Mouse (Mus musculus) heart, postnatal 36 days (tissue): Measurements from ENCODE around the gene Gm18596. TPM values are rescaled to one million over a fixed set of nuclear protein-coding genes. Genes with fewer than 3 reads are reported as not detected.
"Not testable (repeated sequence)": the region's sequence is repeated elsewhere in the genome, so short reads cannot be mapped to it uniquely, and the experiment has no call there.

Experiments used
- DNase-seq, 2 experiments: peaks; one replicate each; pipeline ENCODE4 v3.0.0; 2021 to 2022
- intact Hi-C: fragments of 180-260 bp; cut with DNase I; formaldehyde crosslinking; loops from one replicate; pipeline ENCODE4 v1.15.1; 2025
- total RNA-seq, 2 experiments: library from RNA; stranded (reverse); gene quantifications; 2 replicates each; pipeline ENCODE4 v1.2.3; 2021

The Gm18596 gene
- not detected for total RNA-seq

- intact Hi-C loops = not testable (repeated sequence)
Observed at GRCm38 (mm10) chr10:77741924-77742688, at the start of gene Gm18596. TSS of gene Gm18596 (minus strand) at chr10:77742638.

GRCm38 (mm10) chr10:77788621-77789020, 46.2 kb upstream of the Gm18596 start:
- no peak for DNase-seq
- intact Hi-C loops = no loop called here

More at GRCm38 (mm10) chr10:77741924-77742688, at the start of gene Gm18596:
- DNase-seq = not testable (repeated sequence)

GRCm38 (mm10) chr10:77787876-77788275, 45.4 kb upstream of the Gm18596 start, which contains the start of gene Gm7137:
TSS of gene Gm7137 (minus strand) at chr10:77788200.
- intact Hi-C loops = not testable (repeated sequence)
- DNase-seq = peak; percentile 13 to 21

- intact Hi-C loops, DNase-seq: not testable (repeated sequence)
Observed at GRCm38 (mm10) chr10:77783396-77783795, 41.0 kb upstream of the Gm18596 start.

GRCm38 (mm10) chr10:77782442-77782841, 40.0 kb upstream of the Gm18596 start, which contains the start of gene Gm3250:
TSS of gene Gm3250 (minus strand) at chr10:77782542.
- DNase-seq, intact Hi-C loops: not testable (repeated sequence)

GRCm38 (mm10) chr10:77776844-77777243, 34.4 kb upstream of the Gm18596 start, which contains the start of gene Gm7138:
TSS of gene Gm7138 (minus strand) at chr10:77776944.
- intact Hi-C loops, DNase-seq: not testable (repeated sequence)

GRCm38 (mm10) chr10:77772142-77772541, 29.7 kb upstream of the Gm18596 start:
- intact Hi-C loops, DNase-seq: not testable (repeated sequence)

GRCm38 (mm10) chr10:77771225-77771624, 28.8 kb upstream of the Gm18596 start, which contains the start of gene Gm3238:
TSS of gene Gm3238 (minus strand) at chr10:77771325.
- intact Hi-C loops, DNase-seq: not testable (repeated sequence)

- no peak for DNase-seq
- intact Hi-C loops = no loop called here
Observed at GRCm38 (mm10) chr10:77769727-77770126, 27.3 kb upstream of the Gm18596 start.

GRCm38 (mm10) chr10:77759582-77759981, 17.1 kb upstream of the Gm18596 start, which contains the start of gene Gm3233:
TSS of gene Gm3233 (minus strand) at chr10:77759682.
- intact Hi-C loops = not testable (repeated sequence)

GRCm38 (mm10) chr10:77753448-77753847, 11.0 kb upstream of the Gm18596 start:
- intact Hi-C loops = no loop called here
- DNase-seq = no peak

More at GRCm38 (mm10) chr10:77759582-77759981, 17.1 kb upstream of the Gm18596 start, which contains the start of gene Gm3233:
- DNase-seq = not testable (repeated sequence)

- intact Hi-C loops, DNase-seq: not testable (repeated sequence)
Observed at GRCm38 (mm10) chr10:77752312-77752711, 9.9 kb upstream of the Gm18596 start.

GRCm38 (mm10) chr10:77751254-77751653, 8.8 kb upstream of the Gm18596 start, which contains the start of gene Gm9736:
TSS of gene Gm9736 (minus strand) at chr10:77751354.
- intact Hi-C loops, DNase-seq: not testable (repeated sequence)

- intact Hi-C loops, DNase-seq: not testable (repeated sequence)
Observed at GRCm38 (mm10) chr10:77750686-77751085, 8.2 kb upstream of the Gm18596 start.

- intact Hi-C loops = no loop called here
Observed at GRCm38 (mm10) chr10:77738929-77739328, 3.5 kb downstream of the Gm18596 start.

GRCm38 (mm10) chr10:77735928-77736327, 6.5 kb downstream of the Gm18596 start:
- intact Hi-C loops = no loop called here
- DNase-seq = no peak

More at GRCm38 (mm10) chr10:77738929-77739328, 3.5 kb downstream of the Gm18596 start:
- no peak for DNase-seq

GRCm38 (mm10) chr10:77729241-77729640, 13.2 kb downstream of the Gm18596 start:
- intact Hi-C loops = loop anchor here (2.0 kb wide), 2 partner anchors 86 to 150 kb away; partner anchors contain the start of gene Gm2696
- DNase-seq = no peak

- intact Hi-C loops = loop anchor here (2.0 kb wide), 2 partner anchors 87 to 151 kb away; partner anchors contain the start of gene Gm2696
- DNase-seq = no peak
Observed at GRCm38 (mm10) chr10:77728280-77728679, 14.2 kb downstream of the Gm18596 start.

- intact Hi-C loops = no loop called here
- no peak for DNase-seq
Observed at GRCm38 (mm10) chr10:77726186-77726585, 16.3 kb downstream of the Gm18596 start, which contains the start of gene Gm10100. TSS of gene Gm10100 (plus strand) at chr10:77726486.

GRCm38 (mm10) chr10:77724855-77725254, 17.6 kb downstream of the Gm18596 start:
- intact Hi-C loops = no loop called here
- DNase-seq = no peak

- intact Hi-C loops, DNase-seq: not testable (repeated sequence)
Observed at GRCm38 (mm10) chr10:77720299-77720698, 22.1 kb downstream of the Gm18596 start, which contains the start of gene Krtap12-1. TSS of gene Krtap12-1 (plus strand) at chr10:77720599.
